Mouse (Mus musculus): Measurements from ENCODE around the gene Ptdss2.

Ptdss2 gene

GRCm38 (mm10) chr7:141173323-141173850 is 51.2 kb downstream of the Ptdss2 start:
- no peak for DNase-seq (ENCODE audit: low spot score)

GRCm38 (mm10) chr7:141175068-141175467 is 52.9 kb downstream of the Ptdss2 start:
- DNase-seq (ENCODE audit: low spot score) = no peak

GRCm38 (mm10) chr7:141176173-141176572 is 54.0 kb downstream of the Ptdss2 start:
- DNase-seq (ENCODE audit: low spot score) = peak; percentile 87

GRCm38 (mm10) chr7:141188194-141188593 is 66.0 kb downstream of the Ptdss2 start:
- no peak for DNase-seq (ENCODE audit: low spot score)

DNA sequence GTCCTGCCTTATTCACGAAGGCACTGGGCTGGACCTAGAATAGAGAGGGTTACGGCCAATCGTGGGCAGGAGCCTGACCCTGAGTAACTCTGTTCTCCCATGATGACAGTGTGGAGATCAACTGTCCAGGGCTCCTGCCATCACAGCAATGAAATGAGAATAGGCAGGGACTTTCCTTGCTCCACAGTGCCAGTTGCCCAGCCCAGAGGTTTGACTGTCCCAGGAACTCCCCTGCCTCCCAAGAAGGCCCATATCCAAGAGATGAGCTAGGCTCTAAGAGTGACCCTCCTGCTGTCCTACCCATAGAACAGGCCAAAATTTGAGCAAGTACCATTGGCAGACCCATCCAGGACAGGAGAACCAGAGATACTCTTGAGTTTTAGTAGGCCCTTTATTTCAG is 66.6 kb downstream of the Ptdss2 start:
- no peak for DNase-seq (ENCODE audit: low spot score)

- DNase-seq (ENCODE audit: low spot score) = no peak
Observed at GRCm38 (mm10) chr7:141190220-141190619, 68.0 kb downstream of the Ptdss2 start.

DNA sequence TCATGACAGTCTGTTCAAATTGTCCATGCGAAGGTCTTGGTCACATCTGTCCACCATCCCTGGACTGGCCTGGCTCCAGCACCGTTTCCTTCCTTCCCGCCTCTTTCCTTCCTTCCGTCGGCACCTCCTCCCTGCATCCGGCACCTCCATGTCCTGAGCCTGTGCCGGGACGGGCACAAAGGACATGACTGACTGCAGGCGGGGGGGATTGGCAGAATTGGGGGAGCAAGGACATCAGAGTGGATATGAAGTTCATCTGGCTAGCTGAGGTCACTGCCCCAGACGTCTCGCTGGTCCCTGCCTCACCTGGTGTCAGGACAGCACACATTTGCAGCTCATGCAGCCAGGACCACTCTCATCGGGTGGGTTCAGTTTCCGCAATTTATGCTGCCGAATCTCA is 68.9 kb downstream of the Ptdss2 start:
- DNase-seq (ENCODE audit: low spot score) = no peak

DNA sequence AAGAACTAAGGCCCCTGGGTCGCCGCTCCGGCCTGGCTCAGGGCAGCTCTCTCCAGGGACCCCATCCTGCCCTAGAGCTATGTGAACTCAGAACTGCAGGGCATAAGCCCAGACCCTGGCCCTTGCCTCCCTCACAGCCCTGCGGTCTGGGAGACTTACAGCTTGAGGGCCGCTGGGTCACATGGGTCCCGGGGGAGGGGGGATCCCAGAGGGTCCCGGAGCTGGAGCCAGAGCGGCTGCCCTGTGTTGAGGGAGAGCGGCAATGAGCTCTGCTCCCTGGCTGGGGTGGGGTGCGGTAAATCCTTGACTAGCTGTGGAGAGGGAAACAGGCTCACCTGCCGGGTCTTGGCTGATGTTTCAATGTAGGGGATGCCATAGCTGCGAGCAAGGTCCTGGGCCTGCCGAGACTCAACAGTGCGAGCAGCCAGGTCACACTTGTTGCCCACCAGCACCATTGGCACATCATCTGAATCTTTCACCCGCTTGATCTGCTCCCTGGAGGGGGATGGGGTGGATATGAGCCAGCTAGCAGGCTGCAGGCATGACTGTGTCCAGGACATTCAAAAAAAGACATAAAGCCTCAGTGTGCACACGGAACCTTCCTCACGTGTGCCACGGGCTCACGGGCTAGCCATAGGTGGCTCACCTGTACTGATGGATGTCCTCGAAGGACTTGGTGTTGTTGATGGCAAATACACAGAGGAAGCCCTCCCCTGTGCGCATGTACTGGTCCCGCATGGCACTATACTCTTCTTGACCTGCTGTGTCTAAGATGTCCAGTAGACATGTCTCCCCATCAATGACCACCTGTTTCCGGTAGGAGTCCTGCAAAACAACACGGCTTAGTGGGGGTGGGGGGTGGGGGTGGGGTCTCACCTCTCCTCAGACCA is 69.9 kb downstream of the Ptdss2 start:
- DNase-seq (ENCODE audit: low spot score) = no peak

- DNase-seq (ENCODE audit: low spot score) = no peak
Observed at GRCm38 (mm10) chr7:141192776-141193347, 70.7 kb downstream of the Ptdss2 start.

DNA sequence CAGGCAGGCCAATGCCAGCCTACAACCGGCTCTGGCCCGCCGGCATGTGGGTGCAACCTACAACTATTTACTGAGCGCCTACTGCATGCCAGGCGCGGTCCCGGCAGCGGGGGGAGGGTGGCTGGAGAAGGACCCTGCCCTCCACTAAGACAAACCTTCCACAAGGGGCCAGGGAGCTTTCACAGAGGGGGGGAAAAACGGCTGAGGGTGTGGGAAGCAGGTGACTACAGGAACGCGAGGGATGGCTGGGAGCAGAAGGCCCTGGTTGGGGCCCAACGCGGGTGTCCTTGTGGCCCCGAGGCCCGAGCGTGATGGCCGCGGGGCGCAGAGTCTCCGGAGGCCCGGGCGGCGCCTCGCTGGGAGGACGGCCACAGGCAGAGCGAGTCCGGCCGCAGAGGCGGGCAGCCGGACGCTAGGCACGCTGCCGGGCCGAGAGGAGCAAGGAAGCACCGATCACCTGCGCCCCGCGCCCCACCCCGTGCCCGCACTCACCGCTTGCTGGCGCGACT is 71.2 kb downstream of the Ptdss2 start:
- no peak for DNase-seq (ENCODE audit: low spot score)

DNA sequence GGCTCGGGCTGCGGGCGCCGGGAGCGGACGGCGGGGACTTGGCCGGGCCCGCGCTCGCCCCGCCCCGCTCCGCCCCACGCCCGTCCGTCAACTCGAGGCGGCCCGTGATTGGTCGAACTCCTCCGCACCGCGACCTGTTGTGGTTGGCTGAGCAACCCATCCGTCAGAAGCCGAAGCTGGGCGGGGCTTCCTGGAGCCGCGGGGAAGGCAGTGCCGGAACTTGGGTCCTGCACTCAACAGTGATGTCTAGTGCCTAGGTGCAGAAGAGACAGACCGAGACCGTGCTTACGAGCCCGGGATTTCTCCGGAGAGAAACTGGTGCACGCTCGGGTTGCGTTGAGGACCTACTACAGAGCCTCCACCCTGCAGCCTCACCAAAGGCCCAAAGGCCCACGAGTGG is 71.8 kb downstream of the Ptdss2 start, which contains the start of the genes Hras and Lrrc56:
Hras (minus strand) TSS at position 58 of the 400 bp plus-strand sequence.
Lrrc56 (plus strand) TSS at position 210 of the 400 bp plus-strand sequence.
- DNase-seq (ENCODE audit: low spot score) = peak; percentile 90

- DNase-seq (ENCODE audit: low spot score) = no peak
Observed at GRCm38 (mm10) chr7:141194409-141194808, 72.2 kb downstream of the Ptdss2 start.

- no peak for DNase-seq (ENCODE audit: low spot score)
Observed at GRCm38 (mm10) chr7:141194830-141195229, 72.6 kb downstream of the Ptdss2 start.

GRCm38 (mm10) chr7:141195754-141196153 is 73.6 kb downstream of the Ptdss2 start:
- no peak for DNase-seq (ENCODE audit: low spot score)

- DNase-seq (ENCODE audit: low spot score) = no peak
Observed at GRCm38 (mm10) chr7:141196619-141197282, 74.6 kb downstream of the Ptdss2 start.

DNA sequence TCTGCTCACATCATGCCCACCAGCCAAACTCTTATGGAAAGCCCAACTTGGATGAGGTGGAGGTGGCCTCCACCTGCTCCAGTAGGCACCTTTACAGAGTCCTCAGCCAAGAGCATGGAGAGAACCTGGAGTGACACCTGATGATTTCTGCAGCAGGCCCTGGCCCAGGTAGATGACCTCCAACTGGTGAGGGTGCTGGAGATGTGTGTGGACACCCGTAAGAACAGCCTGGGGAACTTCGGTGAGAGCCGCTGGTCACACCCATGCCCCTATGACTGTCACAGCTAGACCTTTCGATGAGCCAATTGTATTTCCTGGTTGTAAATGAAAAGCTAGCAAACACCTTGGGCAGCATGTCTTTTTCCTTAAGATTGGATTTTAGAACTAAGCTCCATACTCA is 75.9 kb downstream of the Ptdss2 start:
- no peak for DNase-seq (ENCODE audit: low spot score)

GRCm38 (mm10) chr7:141204546-141204945 is 82.4 kb downstream of the Ptdss2 start:
- DNase-seq (ENCODE audit: low spot score) = no peak

- no peak for DNase-seq (ENCODE audit: low spot score)
Observed at GRCm38 (mm10) chr7:141205504-141205903, 83.3 kb downstream of the Ptdss2 start.

- no peak for DNase-seq (ENCODE audit: low spot score)
Observed at GRCm38 (mm10) chr7:141206182-141206937, 84.2 kb downstream of the Ptdss2 start.

Measured in layer of hippocampus, adult 9-10 months (tissue).